Mouse (Mus musculus) 3134 (cell line): ENCODE measurements around the gene Sept10.
A peak's percentile ranks its signal among the peaks of the same experiment; 100 is the strongest.

Experiments used
- DNase-seq: peaks from one replicate; pipeline ENCODE4 v3.0.0-alpha.2; 2011; ENCODE audit warnings: low spot score; ENCODE audit not compliant: insufficient read length; ENCODE audit errors: extremely low read depth

The Sept10 gene

DNA sequence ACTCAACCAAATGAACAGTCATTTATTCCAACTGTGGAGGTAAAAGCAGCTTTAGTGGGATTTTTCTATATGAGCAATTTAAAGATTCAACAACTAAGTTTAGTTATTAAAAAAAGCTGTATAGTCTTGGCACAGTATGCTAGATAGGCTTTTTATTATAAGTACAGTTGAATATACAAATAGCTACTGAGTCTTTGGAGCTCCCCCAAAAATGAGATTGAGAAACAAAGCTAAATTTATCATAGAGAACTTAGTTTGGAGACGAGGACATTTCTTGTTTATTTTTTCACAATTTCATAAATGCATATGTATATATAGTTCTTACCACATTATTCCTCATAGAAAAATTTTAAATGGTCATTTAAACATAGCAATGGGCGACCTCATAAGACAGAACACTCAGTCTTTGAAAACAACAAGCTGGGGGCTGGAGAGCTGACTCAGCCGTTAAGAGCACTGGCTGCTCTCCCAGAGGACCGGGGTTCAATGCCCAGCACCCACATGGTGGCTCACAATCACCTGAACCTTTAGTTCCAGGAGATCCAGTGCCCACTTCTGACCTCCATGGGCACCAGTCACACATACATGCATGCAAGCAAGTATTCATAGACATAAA lies 7.7 kb upstream of the Sept10 start:
- DNase-seq: no peak

DNA sequence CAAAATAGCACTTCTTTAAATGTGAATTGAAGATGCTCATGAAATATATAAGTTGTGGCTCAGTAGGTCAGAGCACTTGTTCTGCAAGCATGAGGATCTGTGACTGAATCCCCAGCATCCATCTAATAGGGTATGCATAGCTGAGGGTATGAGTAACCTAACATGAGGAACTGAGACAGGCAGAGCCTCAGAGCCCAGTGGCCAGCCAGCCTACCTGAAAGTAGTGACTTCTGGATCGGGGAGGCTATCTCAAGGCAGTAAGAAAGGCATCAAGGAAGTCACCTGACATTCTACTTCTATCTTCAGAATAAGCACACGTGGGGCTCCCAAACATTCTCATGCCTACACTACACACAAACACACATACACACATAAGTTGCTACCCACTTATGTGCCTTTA lies 3.5 kb upstream of the Sept10 start:
- DNase-seq: no peak

DNA sequence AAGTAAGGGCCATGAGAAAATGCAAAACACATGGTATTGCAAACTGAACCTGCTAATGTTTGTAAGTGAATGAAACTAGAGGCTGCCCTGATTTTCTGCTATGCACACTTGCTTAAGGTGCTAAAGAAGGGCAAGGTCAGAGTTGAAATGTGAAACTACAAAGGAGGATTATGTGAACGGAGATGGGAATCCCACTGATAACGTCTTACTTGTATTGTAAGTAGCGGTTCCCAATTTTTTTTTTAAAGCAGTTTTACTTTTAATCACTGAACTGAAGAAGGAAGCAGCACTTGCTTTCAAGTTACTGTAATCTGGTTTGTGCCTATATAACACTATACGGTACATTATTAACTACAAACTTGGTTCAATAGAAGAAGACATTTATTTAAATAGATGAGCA lies 2.2 kb upstream of the Sept10 start:
- no peak for DNase-seq

DNA sequence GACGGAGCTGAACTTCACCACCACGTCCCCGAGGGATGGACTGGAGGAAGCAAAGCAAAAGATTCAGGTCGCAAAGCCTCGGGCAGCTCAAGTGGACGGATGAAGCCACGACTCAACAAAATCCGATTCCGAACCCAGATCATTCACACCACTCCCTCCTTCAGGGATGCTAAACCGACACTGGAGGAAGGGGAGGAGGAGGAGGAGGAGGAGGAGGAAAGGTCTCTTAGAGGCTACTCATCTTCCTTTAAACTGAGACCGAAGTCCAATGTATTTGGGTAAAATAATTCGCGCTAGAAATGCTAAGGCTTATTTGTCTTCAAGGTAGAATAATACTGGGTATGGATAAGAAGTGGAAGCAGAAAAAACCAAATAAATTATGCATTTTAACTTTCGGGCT lies 1.7 kb upstream of the Sept10 start:
- no peak for DNase-seq

DNA sequence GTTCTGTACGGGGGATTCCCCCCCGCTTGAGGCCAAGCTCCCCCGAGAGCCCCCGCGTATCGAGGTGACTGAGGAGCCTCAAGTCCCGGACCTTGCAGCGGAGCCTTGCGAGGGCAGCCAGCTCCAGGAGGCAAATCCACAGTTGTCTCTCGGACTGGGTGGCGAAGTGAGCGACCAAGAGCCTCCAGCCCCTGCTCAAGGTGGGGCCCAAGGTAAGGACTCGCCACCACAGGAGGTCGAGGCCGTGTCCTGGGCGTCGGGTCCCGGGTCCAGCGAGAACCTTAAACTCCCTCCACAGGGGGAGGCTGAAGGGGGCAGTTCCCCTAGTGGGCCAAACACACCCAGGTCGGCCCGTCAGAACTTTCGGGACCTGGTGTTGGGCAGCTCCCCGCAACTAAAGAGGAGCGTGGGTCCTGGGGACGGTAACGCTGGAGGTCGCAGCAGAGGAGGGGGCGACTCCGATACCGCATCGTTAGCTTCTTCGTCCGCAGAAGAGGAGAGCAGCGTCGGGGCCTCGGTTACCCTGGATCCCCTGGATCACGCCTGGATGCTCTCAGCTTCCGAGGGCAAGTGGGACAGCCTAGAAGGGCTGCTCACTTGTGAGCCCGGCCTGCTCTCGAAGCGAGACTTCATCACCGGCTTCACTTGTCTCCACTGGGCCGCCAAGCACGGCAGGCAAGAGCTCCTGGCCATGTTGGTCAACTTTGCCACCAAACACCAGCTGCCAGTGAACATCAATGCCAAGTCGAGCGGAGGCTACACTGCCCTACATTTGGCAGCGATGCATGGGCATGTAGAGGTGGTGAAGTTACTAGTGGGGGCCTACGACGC lies 839 bp upstream of the Sept10 start:
- DNase-seq: peak; percentile 18

DNA sequence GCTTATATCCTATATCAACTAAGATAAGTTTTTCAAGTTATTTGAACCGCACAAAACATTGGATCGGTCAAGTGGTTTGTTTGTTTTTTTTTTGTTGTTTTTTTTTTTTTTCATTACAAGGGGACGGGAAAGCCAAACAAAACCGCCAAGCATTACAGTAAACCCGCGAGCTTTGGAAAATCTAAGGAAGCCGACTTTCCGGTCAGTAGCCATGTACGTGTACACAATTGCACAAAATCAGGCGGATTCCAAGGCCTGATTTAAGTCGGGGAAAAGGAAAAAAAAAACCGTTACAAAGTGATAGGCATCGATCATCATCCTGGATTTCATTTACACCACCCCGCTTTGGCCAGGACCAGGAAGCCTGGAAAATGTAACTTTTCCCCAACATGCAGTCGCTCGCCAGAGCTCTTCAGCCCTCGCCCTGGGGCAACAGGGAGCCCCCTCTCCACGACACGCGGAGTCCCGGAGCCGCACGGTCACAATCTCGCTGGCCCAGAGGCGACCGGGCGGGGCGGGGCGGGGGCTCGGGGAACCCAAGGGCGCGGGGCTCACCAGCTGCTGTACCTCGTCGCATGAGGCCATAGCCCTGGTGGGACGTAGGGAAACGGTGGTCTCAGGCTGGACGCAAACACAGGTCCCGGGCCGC lies 699 bp downstream of the Sept10 start:
- DNase-seq: no peak

DNA sequence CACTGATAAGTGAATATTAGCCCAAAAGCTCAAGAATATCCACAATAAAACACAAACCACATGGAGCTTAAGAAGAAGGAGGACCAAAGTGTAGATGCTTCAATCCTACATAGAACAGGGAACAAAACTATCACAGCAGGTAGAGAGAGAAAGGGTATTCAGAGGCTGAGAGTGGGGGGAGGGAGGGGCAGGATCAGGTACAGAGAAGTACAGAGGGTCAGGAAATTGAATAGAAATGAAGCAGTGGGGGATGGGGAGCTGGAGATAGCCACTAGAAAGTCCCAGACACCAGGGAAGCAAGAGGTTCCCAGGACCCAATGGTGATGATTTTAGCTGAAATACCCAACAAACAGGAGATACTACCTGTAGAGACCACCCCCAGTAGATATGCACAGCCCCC lies 21.6 kb downstream of the Sept10 start:
- no peak for DNase-seq

DNA sequence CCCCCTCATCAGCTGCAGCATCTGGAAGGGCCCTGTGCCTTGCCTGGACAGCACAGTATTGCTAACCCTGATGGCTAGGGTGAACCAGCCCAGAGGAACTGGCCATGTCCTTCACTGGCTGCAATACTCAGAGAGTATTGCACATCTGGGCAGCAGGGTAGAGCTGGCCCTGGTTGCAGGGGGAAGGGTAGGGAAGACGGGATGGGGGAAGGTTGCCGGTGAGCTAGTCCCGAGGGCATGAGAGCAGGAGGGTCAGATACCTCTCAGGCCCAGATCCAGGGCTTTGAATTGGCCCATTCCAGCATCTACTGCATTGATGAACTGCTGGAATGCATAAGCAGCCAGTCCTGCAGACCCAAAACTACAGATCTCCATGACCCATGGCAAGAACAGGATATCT lies 24.9 kb downstream of the Sept10 start:
- no peak for DNase-seq

DNA sequence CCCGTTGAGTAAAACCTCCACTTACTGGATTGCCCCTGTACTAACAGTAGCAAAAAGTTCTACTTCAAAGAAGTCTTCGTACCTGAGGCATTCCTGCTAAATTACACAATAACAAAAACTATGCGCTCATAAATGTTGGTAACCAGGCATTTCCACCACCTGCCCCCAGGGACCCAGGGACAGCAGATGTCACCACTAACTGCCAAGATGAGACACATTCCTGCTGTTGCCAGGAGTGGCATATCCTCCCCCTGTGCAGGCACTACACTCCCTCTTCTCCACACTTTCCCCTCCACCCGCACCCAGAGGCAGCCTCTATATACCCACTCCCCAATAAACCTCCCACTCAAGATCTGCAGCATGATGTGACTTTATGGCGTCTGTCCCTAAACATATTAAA lies 26.8 kb downstream of the Sept10 start:
- DNase-seq: peak; percentile 34

DNA sequence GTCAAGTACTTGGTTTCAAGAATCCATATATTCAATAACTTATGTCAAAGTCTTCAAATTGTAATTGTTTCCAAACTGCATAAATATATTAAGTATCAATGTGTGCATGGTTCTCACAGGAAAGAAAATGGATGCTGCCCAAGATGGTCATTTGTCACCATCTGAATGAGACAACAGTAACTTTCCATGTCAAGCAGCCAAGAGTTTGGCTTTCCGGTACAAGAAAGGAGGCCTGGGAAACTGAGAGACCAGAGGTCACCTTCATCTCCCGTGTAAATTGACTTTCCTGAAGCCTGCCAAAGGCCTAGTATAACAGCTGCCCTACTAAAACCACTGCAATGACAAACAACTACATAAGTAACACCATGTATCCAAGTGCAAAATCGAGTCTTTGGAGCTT lies 39.3 kb downstream of the Sept10 start:
- no peak for DNase-seq

DNA sequence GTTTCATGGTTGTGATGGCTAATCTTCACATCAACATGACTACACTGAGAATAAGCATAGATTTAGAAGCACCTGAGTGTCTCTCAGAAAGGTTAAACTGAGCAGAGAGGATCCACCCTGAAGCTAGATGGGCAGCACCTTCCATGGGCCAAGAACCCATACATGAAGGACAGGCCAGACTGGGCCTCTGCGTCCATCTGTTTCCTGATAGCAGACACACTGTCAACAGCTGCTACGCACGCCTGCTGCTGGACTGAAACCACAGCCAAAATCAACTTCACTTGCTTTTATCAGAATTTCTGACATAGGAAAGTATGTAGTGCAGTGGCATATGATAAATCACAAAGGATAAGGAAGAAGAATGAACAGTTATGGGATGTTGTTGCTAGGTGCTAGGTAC lies 42.0 kb downstream of the Sept10 start:
- no peak for DNase-seq

DNA sequence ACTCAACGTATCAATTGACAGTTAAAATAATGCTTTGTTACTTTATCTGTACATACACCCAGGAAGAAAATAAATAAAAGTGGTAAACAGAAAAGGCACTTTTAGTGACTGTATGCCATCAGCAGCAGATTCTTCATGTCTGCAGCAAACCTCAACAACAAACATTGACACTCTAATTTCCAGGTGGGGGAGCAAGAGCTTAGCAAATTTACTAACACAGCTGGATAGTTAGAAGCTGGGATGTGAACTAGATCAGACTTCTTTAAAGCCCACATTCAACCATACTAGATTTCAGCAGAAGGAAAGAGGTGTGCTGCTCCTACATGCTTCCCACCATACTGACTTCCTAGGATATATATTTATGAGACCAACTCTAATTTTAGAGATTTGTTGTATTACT lies 49.1 kb downstream of the Sept10 start:
- no peak for DNase-seq

DNA sequence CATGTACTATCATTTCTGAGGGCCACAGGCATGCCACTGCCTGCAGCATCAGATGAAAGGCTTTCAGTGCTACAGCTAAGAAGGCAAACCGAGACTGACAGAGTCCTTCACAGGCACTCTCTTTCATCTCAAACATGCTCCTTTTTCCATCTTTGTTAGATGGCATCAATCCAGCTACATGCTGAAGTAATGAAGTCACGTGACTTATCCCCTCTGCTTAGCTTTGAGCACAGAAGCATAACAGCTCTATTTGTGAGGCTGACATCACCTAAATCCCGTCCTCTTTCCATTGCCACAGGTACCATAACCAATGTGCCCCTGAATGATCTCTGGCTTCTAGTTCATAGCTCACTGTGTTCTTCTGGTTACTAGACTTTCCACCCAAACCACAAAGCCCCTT lies 50.6 kb downstream of the Sept10 start:
- no peak for DNase-seq

DNA sequence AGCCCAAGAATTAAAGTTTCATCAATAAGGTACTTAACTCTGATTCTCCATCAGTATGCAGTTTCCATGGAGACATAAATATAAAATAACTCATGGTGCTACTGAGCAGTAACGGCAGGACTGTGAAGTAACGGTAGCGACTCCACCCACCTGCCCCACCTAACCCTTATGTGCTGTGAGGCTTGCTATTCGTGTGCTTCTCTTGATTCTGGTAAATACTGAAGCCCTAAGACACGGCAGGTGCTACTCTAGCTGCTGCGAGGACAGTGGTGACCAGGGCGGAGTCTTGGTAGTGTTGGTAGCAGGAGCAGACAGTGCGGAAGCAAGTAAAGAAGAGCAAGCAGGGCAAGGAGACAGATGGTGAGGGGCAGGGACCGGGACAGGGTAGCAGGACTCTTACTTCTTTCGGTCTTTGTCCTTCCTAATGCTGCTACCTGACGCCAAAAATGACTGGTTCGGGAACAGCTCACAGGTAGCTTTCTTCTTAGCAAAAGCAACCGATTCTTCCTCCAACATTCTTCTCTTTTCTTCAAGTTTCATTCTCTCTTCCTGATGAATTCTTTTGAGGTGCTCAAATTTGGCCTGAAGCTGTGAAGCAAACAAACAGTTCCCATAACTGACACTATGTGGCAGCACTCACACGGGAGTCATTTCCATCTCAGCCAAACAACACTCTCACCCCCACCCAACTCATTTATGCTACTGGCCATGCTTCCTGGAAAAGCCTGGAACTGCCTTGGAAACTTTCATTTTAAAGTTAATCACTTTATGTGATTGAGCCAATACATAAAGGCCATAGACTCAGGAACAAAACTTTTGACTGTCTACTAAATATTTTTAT lies 55.3 kb downstream of the Sept10 start:
- no peak for DNase-seq

DNA sequence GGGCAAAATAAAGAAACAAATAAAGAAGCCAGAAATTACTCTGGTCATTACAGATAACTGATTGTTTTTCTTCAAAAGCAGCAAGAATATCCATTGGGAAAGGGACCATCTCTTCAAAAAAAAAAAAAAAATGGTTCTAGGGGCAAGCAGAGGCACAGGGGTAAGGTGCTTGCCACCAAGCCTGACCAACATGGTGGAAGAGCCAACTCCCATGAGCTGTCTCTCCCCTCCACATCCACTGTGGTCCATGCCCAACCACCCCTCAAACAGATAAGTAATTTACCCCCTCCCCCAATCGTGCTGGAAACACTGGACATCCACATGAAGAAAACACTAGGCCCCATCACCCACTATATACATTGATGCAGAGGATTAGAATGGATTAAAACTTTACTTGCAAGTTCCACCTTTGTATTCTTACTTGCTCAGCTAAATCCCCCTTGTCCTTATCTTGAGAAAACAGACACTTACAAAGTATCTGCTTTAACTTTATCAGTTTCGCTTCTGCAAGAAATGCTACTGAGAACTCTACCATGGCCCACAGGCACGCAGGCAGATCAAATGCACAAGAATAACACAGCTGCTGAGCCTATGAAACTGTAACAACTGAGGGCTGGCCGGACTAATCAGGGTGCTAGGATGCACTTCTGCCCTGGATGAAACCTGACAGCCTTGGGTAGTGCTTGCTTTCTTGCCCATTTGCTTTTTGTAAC lies 59.3 kb downstream of the Sept10 start:
- no peak for DNase-seq

DNA sequence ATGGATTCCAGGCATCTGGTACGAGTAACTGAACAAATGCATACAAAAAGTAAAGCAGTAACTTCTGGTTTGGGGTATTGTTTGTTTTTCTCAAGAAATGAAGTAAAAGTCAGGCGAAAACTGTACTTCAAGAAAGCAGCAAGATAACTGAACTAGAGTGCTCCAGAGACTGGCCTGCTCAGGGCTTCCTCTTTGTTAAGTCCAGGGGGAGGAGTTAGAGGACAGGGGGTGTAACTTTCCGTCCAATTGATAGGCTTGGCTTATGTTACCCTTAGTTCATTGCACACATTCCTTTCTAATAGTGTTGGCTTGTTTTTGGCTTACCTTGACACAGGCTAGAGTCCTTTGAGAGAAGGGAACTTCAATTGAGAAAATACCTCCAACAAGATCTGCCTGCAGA lies 63.0 kb downstream of the Sept10 start:
- DNase-seq: no peak

DNA sequence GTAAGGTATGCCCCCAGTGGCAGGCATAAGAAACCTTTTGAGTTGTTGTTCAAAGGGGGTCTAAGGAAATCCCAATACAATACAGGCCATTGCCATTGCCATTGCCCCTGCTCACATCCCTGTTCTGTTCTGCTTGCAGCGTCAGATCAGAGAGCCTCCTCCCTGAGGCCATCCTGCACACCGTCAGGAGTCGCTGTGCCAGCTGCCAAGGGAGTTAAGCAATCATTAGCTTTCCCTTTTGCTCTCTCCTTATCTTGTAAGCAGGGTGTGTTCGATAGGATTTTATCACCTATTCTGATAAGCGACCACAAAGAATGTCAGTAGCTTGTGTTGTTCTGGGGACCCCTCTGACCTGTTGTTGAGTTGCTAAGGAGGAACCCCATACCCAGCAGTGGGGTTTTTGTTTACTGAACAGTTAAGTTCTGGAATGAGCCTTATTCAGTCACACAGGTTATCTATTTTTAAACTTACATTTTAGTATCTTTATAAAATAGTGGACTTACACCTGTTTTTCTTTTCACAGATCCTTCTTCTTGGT lies 69.0 kb downstream of the Sept10 start:
- DNase-seq: no peak

DNA sequence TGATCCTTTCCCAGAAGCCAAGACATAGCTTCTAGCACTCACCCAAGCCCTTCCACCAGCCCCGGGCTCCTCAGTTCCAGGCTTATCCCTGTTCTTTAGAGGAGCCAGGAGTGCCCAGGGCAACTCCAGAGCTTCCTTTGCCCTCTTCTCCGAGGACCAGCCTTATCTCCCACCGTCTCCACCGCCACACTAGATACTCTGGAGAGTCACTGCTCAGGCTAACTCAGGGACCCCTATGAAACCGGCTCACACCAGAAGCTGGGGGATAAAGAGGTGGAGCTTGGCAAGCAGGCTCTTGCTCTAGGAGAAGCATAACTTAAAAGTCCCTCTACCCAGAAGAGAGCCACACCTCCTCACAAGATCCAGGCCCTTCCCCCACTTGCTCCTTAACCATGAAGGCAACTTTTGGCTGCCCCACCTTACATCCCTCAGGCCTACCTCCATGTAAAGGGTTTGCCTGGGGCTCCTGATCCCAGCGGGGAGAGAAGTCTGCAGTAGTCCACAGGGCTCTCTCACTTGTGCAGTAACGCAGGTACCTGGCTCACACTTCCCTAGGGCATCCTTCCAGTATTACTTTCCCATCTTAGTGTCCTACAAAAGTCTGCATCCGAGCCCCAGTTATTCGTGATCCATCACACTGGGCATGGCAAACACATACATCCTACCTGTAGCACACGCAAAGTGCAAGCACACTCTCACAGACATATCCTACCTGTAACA lies 70.5 kb downstream of the Sept10 start:
- no peak for DNase-seq

DNA sequence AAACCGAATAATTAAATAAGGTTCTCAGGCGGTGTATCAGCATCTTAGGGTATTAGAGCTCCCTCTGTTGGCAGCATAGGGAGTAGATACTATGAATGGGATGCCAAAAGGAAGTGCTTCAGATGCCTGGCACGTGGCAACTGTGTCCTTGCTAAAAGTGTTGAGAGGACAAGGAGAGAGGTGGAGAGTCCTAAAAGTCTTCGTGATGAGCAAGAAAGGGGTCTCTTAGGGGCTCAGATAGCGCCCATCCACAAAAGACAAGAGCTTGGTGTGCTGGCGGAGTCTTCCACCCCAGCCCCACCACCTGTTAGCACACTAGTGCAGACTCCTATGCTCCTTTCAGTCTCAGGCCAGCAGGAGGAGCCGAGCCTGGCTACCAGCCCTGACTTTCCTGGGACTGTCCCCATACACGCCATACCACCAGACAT lies 71.7 kb downstream of the Sept10 start:
- peak; percentile 63 for DNase-seq
